Mouse (Mus musculus): ENCODE data around the gene Zfyve28. TPM values are rescaled to one million over a fixed set of nuclear protein-coding genes. Genes with fewer than 3 reads are reported as not detected.

The Zfyve28 gene
- total and polyA plus RNA-seq, 2 experiments = 0.15 TPM; not detected in 1

- Histone ChIP-seq H3K4me3 (ENCODE audit: insufficient read depth, low read depth, low read length) (no peak overlapping the region), H3K36me3 (ENCODE audit: control insufficient read depth, insufficient read depth, low read length) (no peaks in the 10 kb centered on the region)
- WGBS = 98% methylated on average over 3 of the region's 3 CpGs
These were observed 140.7 kb downstream of the Zfyve28 start for GRCm38 (mm10) chr5:34147554-34147953.

More at GRCm38 (mm10) chr5:34147554-34147953, 140.7 kb downstream of the Zfyve28 start:
- Histone ChIP-seq H3K9ac (ENCODE audit: low read depth, low read length) (no peak overlapping the region), H3K27me3 (ENCODE audit: control insufficient read depth, insufficient read depth, low read length) (no peaks in the 10 kb centered on the region), H3K4me1 (ENCODE audit: control insufficient read depth, insufficient read depth, low read length) (no peaks in the 10 kb centered on the region), H3K79me2 (ENCODE audit: control insufficient read depth, insufficient read depth, low read length) (no peaks in the 10 kb centered on the region), H3K27ac (replicated peaks; ENCODE audit: insufficient read depth, low read depth, low read length) (no peak overlapping the region)
- TF ChIP-seq POLR2A (IDR thresholded peaks at IDR 0.05; ENCODE audit: extremely low read depth, insufficient read depth, low read length) (no peak), CTCF (IDR thresholded peaks at IDR 0.05; ENCODE audit: low read depth, low read length) (no peak)
- no peak for DNase-seq (ENCODE audit: extremely low read depth, low read depth, low spot score)

Other genes with a start within 250 kb of the Zfyve28 start
- 0.13 TPM in 1 of 2 replicates, not detected in the other for gene Poln, start 119.0 kb downstream of the Zfyve28 start, total RNA-seq (2014; rRNA removed)
- gene Poln, start 119.0 kb downstream of the Zfyve28 start, polyA plus RNA-seq (2012; rRNA removed) = not detected in 2 replicates
- 3.9 and 4.0 TPM in 2 replicates for gene Haus3, start 118.9 kb downstream of the Zfyve28 start, total RNA-seq (2014; rRNA removed)
- gene Haus3, start 118.9 kb downstream of the Zfyve28 start, polyA plus RNA-seq (2012; rRNA removed) = 0.17 and 0.27 TPM in 2 replicates
- 43.6 and 53.5 TPM in 2 replicates for gene Mxd4, start 100.7 kb downstream of the Zfyve28 start, total RNA-seq (2014; rRNA removed)
- 111 and 125 TPM in 2 replicates for gene Mxd4, start 100.7 kb downstream of the Zfyve28 start, polyA plus RNA-seq (2012; rRNA removed)
- gene Cfap99, start 151 bp upstream of the Zfyve28 start, total RNA-seq (2014; rRNA removed) = not detected in 2 replicates
- gene Cfap99, start 151 bp upstream of the Zfyve28 start, polyA plus RNA-seq (2012; rRNA removed) = not detected in 2 replicates
- gene Rnf4, start 47.8 kb upstream of the Zfyve28 start, total RNA-seq (2014; rRNA removed) = 76.7 and 78.3 TPM in 2 replicates
- gene Rnf4, start 47.8 kb upstream of the Zfyve28 start, polyA plus RNA-seq (2012; rRNA removed) = 46.2 and 50.6 TPM in 2 replicates
- 10.2 and 12.6 TPM in 2 replicates for gene Fam193a, start 81.5 kb upstream of the Zfyve28 start, total RNA-seq (2014; rRNA removed)
- 16.4 and 22.6 TPM in 2 replicates for gene Fam193a, start 81.5 kb upstream of the Zfyve28 start, polyA plus RNA-seq (2012; rRNA removed)
- gene Tnip2, start 225.5 kb upstream of the Zfyve28 start, total RNA-seq (2014; rRNA removed) = 6.2 and 7.7 TPM in 2 replicates
- gene Tnip2, start 225.5 kb upstream of the Zfyve28 start, polyA plus RNA-seq (2012; rRNA removed) = 6.2 and 13.4 TPM in 2 replicates
- 9.1 and 11.9 TPM in 2 replicates for gene Sh3bp2, start 237.4 kb upstream of the Zfyve28 start, total RNA-seq (2014; rRNA removed)
- 16.9 and 20.5 TPM in 2 replicates for gene Sh3bp2, start 237.4 kb upstream of the Zfyve28 start, polyA plus RNA-seq (2012; rRNA removed)